Mouse (Mus musculus): ENCODE data around the gene Gla. TPM values are rescaled to one million over a fixed set of nuclear protein-coding genes. Genes with fewer than 3 reads are reported as not detected.

Gla gene
- total RNA-seq (2012; rRNA removed): 17.2 and 26.7 TPM in 2 replicates

DNA sequence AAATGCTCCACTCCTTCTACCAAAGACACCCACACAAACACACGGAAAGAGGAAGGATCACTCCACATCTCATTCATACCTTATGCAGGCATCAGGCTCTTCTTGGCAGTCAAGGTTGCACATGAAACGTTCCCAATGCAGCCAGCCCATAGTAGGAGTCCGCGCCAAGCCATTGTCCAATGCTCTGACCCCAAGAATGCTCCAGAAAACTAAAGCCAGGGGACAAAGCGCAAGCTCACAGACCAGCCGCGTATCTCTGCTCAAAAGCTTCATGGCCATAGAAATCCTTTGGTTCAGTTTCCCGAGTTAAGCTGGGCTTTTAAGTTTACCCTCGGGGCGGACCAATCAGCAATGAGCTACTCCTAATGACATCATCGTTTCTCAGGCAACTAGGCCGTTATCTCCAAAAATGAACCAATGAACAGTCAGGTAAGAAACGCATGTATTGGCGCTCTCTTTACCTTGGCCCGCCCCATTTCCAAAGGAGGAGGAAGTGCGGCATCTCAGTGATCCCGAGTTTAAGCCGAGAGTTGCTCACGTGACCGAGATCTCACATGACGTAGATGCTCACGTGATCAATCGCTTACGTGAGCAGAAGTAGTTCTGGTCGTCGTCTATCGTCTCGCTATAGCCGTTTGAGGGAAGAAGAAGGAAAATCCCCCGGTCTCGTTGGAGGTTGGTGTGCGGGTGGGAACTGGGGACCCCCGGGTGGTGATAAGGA, at the start of gene Gla, which contains the start of gene Hnrnph2:
TSS of gene Gla (minus strand) at position 467 of the 721 bp plus-strand sequence.
TSS of gene Hnrnph2 (plus strand) at position 521 of the 721 bp plus-strand sequence.
- H3K36me3 ChIP-seq (ENCODE audit: control insufficient read depth, insufficient read depth, low read length, poor library complexity, severe bottlenecking): no peaks in the 10 kb centered on the region; the same call in 1 of the 2 replicates
- peak within 1 kb of the TSS; percentile 74 for H3K27ac ChIP-seq (ENCODE audit: insufficient read depth, low read depth, low read length, poor library complexity, severe bottlenecking)
- peak within 1 kb of the TSS; percentile 91 for H3K9ac ChIP-seq (ENCODE audit: insufficient read depth, low read depth, low read length, poor library complexity, severe bottlenecking)
- in situ Hi-C loops (cut with MboI; ENCODE audit: low sequenced_read_pairs in 2 of 2, unreplicated experiment in 2 of 2): no loop called here
- peak within 1 kb of the TSS; percentile 87 to 88 for H3K4me3 ChIP-seq (ENCODE audit: insufficient read depth in 1 of 2, low read depth in 1 of 2, low read length in 2 of 2, poor library complexity in 1 of 2, severe bottlenecking in 1 of 2)
- TF ChIP-seq ZC3H11A (IDR thresholded peaks at IDR 0.05; ENCODE audit: borderline replicate concordance, low read depth, low read length) (no peak), CHD2 (IDR thresholded peaks at IDR 0.05; ENCODE audit: low read depth, low read length) (peak; percentile 86)
- H3K4me1 ChIP-seq (ENCODE audit: control insufficient read depth in 2 of 2, insufficient read depth in 2 of 2, low read length in 2 of 2, poor library complexity in 1 of 2): peaks cover 0 to 3% of the 10 kb centered on the region in 2 experiments; a peak in 1 of 4 replicates
- H3K9me3 ChIP-seq (ENCODE audit: control insufficient read depth, insufficient read depth, low read depth, low read length): no peaks in the 10 kb centered on the region
- peak; percentile 91 for DNase-seq (ENCODE audit: low read depth, low spot score)

DNA sequence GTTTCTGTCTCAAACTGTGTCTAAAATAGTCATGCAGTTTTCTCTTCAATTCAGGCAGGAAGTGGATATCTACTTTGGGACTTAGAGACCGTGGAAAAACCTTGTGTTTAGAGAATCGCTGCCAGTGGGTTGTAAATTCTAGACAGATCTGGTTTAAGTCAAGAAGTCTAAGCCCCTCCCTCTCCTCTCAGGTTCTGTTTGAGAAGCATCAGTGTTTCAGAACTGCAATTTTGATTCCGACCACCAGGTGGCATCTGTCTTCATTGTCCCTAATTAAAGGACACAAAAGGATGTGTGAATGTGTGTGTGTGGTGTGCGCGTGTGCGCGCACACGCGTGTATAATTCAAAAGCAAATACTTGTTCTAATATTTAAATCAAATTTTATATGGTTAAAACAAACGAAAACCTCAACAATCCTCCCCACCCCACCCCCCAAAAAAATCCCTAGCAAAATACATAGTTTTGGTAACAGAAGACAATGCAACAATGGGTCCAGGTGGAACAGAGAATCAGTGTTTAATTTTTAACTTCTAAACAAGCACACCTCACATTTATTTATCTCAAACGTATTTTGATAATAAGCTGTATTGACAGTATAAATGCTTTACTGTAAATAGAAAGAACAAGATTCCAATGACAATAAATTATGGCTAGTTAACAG, 47.2 kb upstream of the Gla start:
- no peaks in the 10 kb centered on the region for H3K9me3 ChIP-seq (ENCODE audit: control insufficient read depth, insufficient read depth, low read depth, low read length)
- TF ChIP-seq HCFC1 (IDR thresholded peaks at IDR 0.05; ENCODE audit: borderline replicate concordance, insufficient read depth, low read length) (no peak), MAFK (IDR thresholded peaks at IDR 0.05; ENCODE audit: insufficient read depth, low read depth, low read length) (no peak), CHD2 (IDR thresholded peaks at IDR 0.05; ENCODE audit: low read depth, low read length) (no peak), ZC3H11A (IDR thresholded peaks at IDR 0.05; ENCODE audit: borderline replicate concordance, low read depth, low read length) (no peak), ZNF384 (IDR thresholded peaks at IDR 0.05; ENCODE audit: low read depth, low read length) (no peak)
- no peak overlapping the region for H3K27ac ChIP-seq (ENCODE audit: insufficient read depth, low read depth, low read length, poor library complexity, severe bottlenecking)
- in situ Hi-C loops (cut with MboI; ENCODE audit: low sequenced_read_pairs in 2 of 2, unreplicated experiment in 2 of 2): loop anchor here in 1 of 2 experiments (25.0 kb wide), 1 partner anchor 264 kb away; no protein-coding TSS in a partner anchor
- no peak overlapping the region for H3K4me3 ChIP-seq (ENCODE audit: insufficient read depth in 1 of 2, low read depth in 1 of 2, low read length in 2 of 2, poor library complexity in 1 of 2, severe bottlenecking in 1 of 2)
- no peak overlapping the region for H3K9ac ChIP-seq (ENCODE audit: insufficient read depth, low read depth, low read length, poor library complexity, severe bottlenecking)
- no peaks in the 10 kb centered on the region for H3K4me1 ChIP-seq (ENCODE audit: control insufficient read depth in 2 of 2, insufficient read depth in 2 of 2, low read length in 2 of 2, poor library complexity in 1 of 2)
- no peaks in the 10 kb centered on the region for H3K36me3 ChIP-seq (ENCODE audit: control insufficient read depth, insufficient read depth, low read length, poor library complexity, severe bottlenecking)
- peak; percentile 73 for DNase-seq (ENCODE audit: low read depth, low spot score)

- no peaks in the 10 kb centered on the region for H3K4me1 ChIP-seq (ENCODE audit: control insufficient read depth in 2 of 2, insufficient read depth in 2 of 2, low read length in 2 of 2, poor library complexity in 1 of 2)
- in situ Hi-C loops (cut with MboI; ENCODE audit: low sequenced_read_pairs in 2 of 2, unreplicated experiment in 2 of 2): loop anchor here in 1 of 2 experiments (25.0 kb wide), 1 partner anchor 265 kb away; no protein-coding TSS in a partner anchor
These were observed 46.5 kb upstream of the Gla start for GRCm38 (mm10) chrX:134647421-134647820.

DNA sequence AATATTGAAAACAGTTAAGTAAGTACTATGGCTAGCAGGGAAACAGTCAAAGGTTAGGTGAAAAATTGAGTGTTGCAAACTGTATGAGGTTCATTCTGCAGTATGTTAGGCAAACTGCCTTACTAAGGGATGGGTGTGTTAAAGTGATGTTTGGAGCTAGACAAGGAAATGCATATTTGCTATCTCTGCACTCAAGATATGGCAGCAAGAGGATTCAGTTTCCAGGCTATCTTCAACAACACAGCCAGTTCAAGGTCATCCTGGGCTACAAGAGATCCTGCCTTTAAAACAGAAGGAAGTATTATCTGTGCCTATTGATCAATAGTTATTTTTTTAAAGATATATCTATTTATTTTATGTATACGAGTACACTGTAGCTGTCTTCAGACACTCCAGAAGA, 45.4 kb upstream of the Gla start:
- TF ChIP-seq ZC3H11A (IDR thresholded peaks at IDR 0.05; ENCODE audit: borderline replicate concordance, low read depth, low read length) (no peak), HCFC1 (IDR thresholded peaks at IDR 0.05; ENCODE audit: borderline replicate concordance, insufficient read depth, low read length) (no peak), CHD2 (IDR thresholded peaks at IDR 0.05; ENCODE audit: low read depth, low read length) (no peak), MAFK (IDR thresholded peaks at IDR 0.05; ENCODE audit: insufficient read depth, low read depth, low read length) (no peak), ZNF384 (IDR thresholded peaks at IDR 0.05; ENCODE audit: low read depth, low read length) (no peak)
- H3K4me1 ChIP-seq (ENCODE audit: control insufficient read depth in 2 of 2, insufficient read depth in 2 of 2, low read length in 2 of 2, poor library complexity in 1 of 2): no peaks in the 10 kb centered on the region
- in situ Hi-C loops (cut with MboI; ENCODE audit: low sequenced_read_pairs in 2 of 2, unreplicated experiment in 2 of 2): loop anchor here in 1 of 2 experiments (25.0 kb wide), 1 partner anchor 266 kb away; no protein-coding TSS in a partner anchor
- H3K9me3 ChIP-seq (ENCODE audit: control insufficient read depth, insufficient read depth, low read depth, low read length): no peaks in the 10 kb centered on the region
- DNase-seq (ENCODE audit: low read depth, low spot score): no peak
- no peak overlapping the region for H3K4me3 ChIP-seq (ENCODE audit: insufficient read depth in 1 of 2, low read depth in 1 of 2, low read length in 2 of 2, poor library complexity in 1 of 2, severe bottlenecking in 1 of 2)
- H3K27ac ChIP-seq (ENCODE audit: insufficient read depth, low read depth, low read length, poor library complexity, severe bottlenecking): no peak overlapping the region
- H3K9ac ChIP-seq (ENCODE audit: insufficient read depth, low read depth, low read length, poor library complexity, severe bottlenecking): no peak overlapping the region
- no peaks in the 10 kb centered on the region for H3K36me3 ChIP-seq (ENCODE audit: control insufficient read depth, insufficient read depth, low read length, poor library complexity, severe bottlenecking)

More at GRCm38 (mm10) chrX:134647421-134647820, 46.5 kb upstream of the Gla start:
- TF ChIP-seq MAFK (IDR thresholded peaks at IDR 0.05; ENCODE audit: insufficient read depth, low read depth, low read length) (no peak), CHD2 (IDR thresholded peaks at IDR 0.05; ENCODE audit: low read depth, low read length) (no peak), ZC3H11A (IDR thresholded peaks at IDR 0.05; ENCODE audit: borderline replicate concordance, low read depth, low read length) (no peak)
- Histone ChIP-seq H3K4me3 (ENCODE audit: insufficient read depth in 1 of 2, low read depth in 1 of 2, low read length in 2 of 2, poor library complexity in 1 of 2, severe bottlenecking in 1 of 2) (no peak overlapping the region), H3K36me3 (ENCODE audit: control insufficient read depth, insufficient read depth, low read length, poor library complexity, severe bottlenecking) (no peaks in the 10 kb centered on the region), H3K27ac (ENCODE audit: insufficient read depth, low read depth, low read length, poor library complexity, severe bottlenecking) (no peak overlapping the region), H3K9ac (ENCODE audit: insufficient read depth, low read depth, low read length, poor library complexity, severe bottlenecking) (no peak overlapping the region), H3K9me3 (ENCODE audit: control insufficient read depth, insufficient read depth, low read depth, low read length) (no peaks in the 10 kb centered on the region)
- DNase-seq (ENCODE audit: low read depth, low spot score): no peak

Data from ES-E14 (cell line).